Mouse (Mus musculus): Measurements from ENCODE around the gene Ap4m1.

Gene Ap4m1

GRCm38 (mm10) chr5:138171695-138172491, at the start of gene Ap4m1, which contains the start of gene Mcm7:
Ap4m1 (plus strand) TSS chr5:138172002.
Mcm7 (minus strand) TSS chr5:138172422.
- CTCF ChIA-PET, result no interaction called here

- CTCF ChIA-PET, result no interaction called here
Measured at GRCm38 (mm10) chr5:138132425-138133064, 39.3 kb upstream of the Ap4m1 start.

- CTCF ChIA-PET, result no interaction called here
Measured at GRCm38 (mm10) chr5:138137257-138137656, 34.5 kb upstream of the Ap4m1 start.

- CTCF ChIA-PET, result interaction anchor here (0.6 kb wide), 1 partner anchor 152 kb away, joined by 5 read pairs; no protein-coding TSS in a partner anchor
Measured at GRCm38 (mm10) chr5:138137935-138138549, 33.8 kb upstream of the Ap4m1 start.

- CTCF ChIA-PET, result interaction anchor here (0.6 kb wide), 2 partner anchors 124 to 1321 kb away, joined by 4 to 7 read pairs; no protein-coding TSS in a partner anchor
Measured at GRCm38 (mm10) chr5:138138585-138138984, 33.2 kb upstream of the Ap4m1 start.

GRCm38 (mm10) chr5:138154390-138154789, 17.4 kb upstream of the Ap4m1 start:
- CTCF ChIA-PET, result no interaction called here

- CTCF ChIA-PET, result no interaction called here
Measured at GRCm38 (mm10) chr5:138155443-138155976, 16.3 kb upstream of the Ap4m1 start, which contains the start of gene Zfp113. Zfp113 (minus strand) TSS chr5:138155744.

GRCm38 (mm10) chr5:138160224-138160762, 11.5 kb upstream of the Ap4m1 start:
- CTCF ChIA-PET, result interaction anchor here (0.7 kb wide), 1 partner anchor 8 kb away, joined by 6 read pairs; no protein-coding TSS in a partner anchor

GRCm38 (mm10) chr5:138160842-138161665, 10.7 kb upstream of the Ap4m1 start, which contains the start of gene Cops6:
Cops6 (plus strand) TSS chr5:138161071.
- CTCF ChIA-PET, result no interaction called here

GRCm38 (mm10) chr5:138163046-138163445, 8.8 kb upstream of the Ap4m1 start:
- CTCF ChIA-PET, result no interaction called here

- CTCF ChIA-PET, result no interaction called here
Measured at GRCm38 (mm10) chr5:138163610-138164009, 8.2 kb upstream of the Ap4m1 start.

- CTCF ChIA-PET, result no interaction called here
Measured at GRCm38 (mm10) chr5:138165594-138165993, 6.2 kb upstream of the Ap4m1 start.

- CTCF ChIA-PET, result no interaction called here
Measured at GRCm38 (mm10) chr5:138170936-138171561, 753 bp upstream of the Ap4m1 start.

GRCm38 (mm10) chr5:138173217-138173616, 1.4 kb downstream of the Ap4m1 start:
- CTCF ChIA-PET, result no interaction called here

- CTCF ChIA-PET, result interaction anchor here (0.5 to 0.6 kb wide), 2 partner anchors 12 to 71 kb away, joined by 3 to 4 read pairs; no protein-coding TSS in a partner anchor
Measured at GRCm38 (mm10) chr5:138186950-138187638, 15.3 kb downstream of the Ap4m1 start, which contains the start of the genes Taf6 and Cnpy4. Taf6 (minus strand) TSS chr5:138187451. Cnpy4 (plus strand) TSS chr5:138187485.

GRCm38 (mm10) chr5:138187661-138188306, 16.0 kb downstream of the Ap4m1 start:
- CTCF ChIA-PET, result interaction anchor here (0.5 kb wide), 1 partner anchor 71 kb away, joined by 4 read pairs; no protein-coding TSS in a partner anchor

GRCm38 (mm10) chr5:138193771-138194727, 22.2 kb downstream of the Ap4m1 start, which contains the start of gene Mblac1:
Mblac1 (plus strand) TSS chr5:138194314.
- CTCF ChIA-PET, result interaction anchor here (0.5 kb wide), 1 partner anchor 42 kb away, joined by 5 read pairs; no protein-coding TSS in a partner anchor
